Comparison of ENCODE assay signal across 12 mouse cellular contexts in genomic region chr11:114554576-114554975, GRCm38 (mm10).
DNase-seq lines count a peak whose midpoint lies in the region; ATAC-seq and TF ChIP-seq lines count a peak whose summit lies in the region.
"Had no signal": no experiment of that assay in that cellular context is flagged by ENCODE, and none has a peak within 500 bp of the region (broad histone marks: within the 10 kb centered on the region; RNA-seq: fewer than 3 reads in every experiment).

No protein-coding gene starts in this region.

- no peaks in the 10 kb centered on the region for H3K36me3 ChIP-seq in lung, embryonic 14.5 days (ENCODE audit: insufficient read depth)
- H3K36me3 ChIP-seq in limb, embryonic 10.5 days = no peaks in the 10 kb centered on the region

- H3K4me2 ChIP-seq in lung, embryonic 14.5 days = no peak overlapping the region

- ATAC-seq in lung, embryonic 14.5 days (ENCODE audit: insufficient read depth) = no peak

- no peak overlapping the region for H3K4me3 ChIP-seq in lung, embryonic 14.5 days (ENCODE audit: low read depth, low read length)
- H3K4me3 ChIP-seq in limb, embryonic 10.5 days = no peak overlapping the region
- H3K4me3 ChIP-seq: gastrocnemius, adult 2 months had no signal

- no peaks in the 10 kb centered on the region for H3K27me3 ChIP-seq in lung, embryonic 14.5 days (ENCODE audit: insufficient read depth, low read length)
- H3K27me3 ChIP-seq in limb, embryonic 10.5 days (ENCODE audit: low read depth, poor library complexity, severe bottlenecking) = 0 out of 2 replicates have a peak, but pooled peaks cover 2% of the 10 kb centered on the region

- TF ChIP-seq CTCF in lung, embryonic 14.5 days (IDR thresholded peaks at IDR 0.05; ENCODE audit: low read depth) = 0 out of 2 replicates have a peak, but pooled peaks have one; percentile 23

- peak; percentile 28 for DNase-seq in lung, embryonic 14.5 days
- DNase-seq in lung, postnatal 14 days = no peak
- peak; percentile 59 for DNase-seq in MEL-GATA-1-ER (ENCODE audit: extremely low read depth, low read depth)
- no peak for DNase-seq in limb, embryonic 10.5 days (ENCODE audit: low spot score)
- DNase-seq in thymus, postnatal 0 days (ENCODE audit: low spot score) = peak; percentile 67
- no peak for DNase-seq in adrenal gland, adult 2 months
- no peak for DNase-seq in layer of hippocampus, adult 9-10 months (ENCODE audit: low spot score)
- DNase-seq in testis, postnatal 14 days (ENCODE audit: low spot score) = no peak
- DNase-seq: cerebellum, postnatal 14 days; gastrocnemius, adult 2 months; heart, postnatal 36 days; right cerebral cortex, postnatal 4 days had no signal

- no peaks in the 10 kb centered on the region for H3K9me3 ChIP-seq in lung, embryonic 14.5 days (ENCODE audit: low read depth, low read length)
- no peaks in the 10 kb centered on the region for H3K9me3 ChIP-seq in limb, embryonic 10.5 days (replicated peaks)

- H3K9ac ChIP-seq in lung, embryonic 14.5 days = no peak overlapping the region

- 0 out of 2 replicates have a peak overlapping the region, but pooled peaks have one; percentile 21 for H3K27ac ChIP-seq in lung, embryonic 14.5 days (ENCODE audit: low read depth)
- H3K27ac ChIP-seq in limb, embryonic 10.5 days = peak overlapping the region; percentile 79
- H3K27ac ChIP-seq: gastrocnemius, adult 2 months had no signal

- peaks cover 6% of the 10 kb centered on the region; the same call in 1 of the 2 replicates for H3K4me1 ChIP-seq in lung, embryonic 14.5 days (ENCODE audit: insufficient read depth)
- peaks cover 19% of the 10 kb centered on the region for H3K4me1 ChIP-seq in limb, embryonic 10.5 days

- 49% methylated on average over 5 of the region's 5 CpGs for WGBS in lung, embryonic 14.5 days
- 63% methylated on average over 5 of the region's 5 CpGs for WGBS in limb, embryonic 10.5 days

Comparison
In these comparisons a context has a peak if more than half of its experiments do, and no peak if none do; other contexts are left out.
1. DNase-seq: peak in lung, embryonic 14.5 days (single experiment), MEL-GATA-1-ER (single experiment) and thymus, postnatal 0 days (single experiment); none in lung, postnatal 14 days (single experiment), limb, embryonic 10.5 days (single experiment), adrenal gland, adult 2 months (single experiment), layer of hippocampus, adult 9-10 months (single experiment) and testis, postnatal 14 days (single experiment).